Comparison of ENCODE assay signal across 16 mouse cellular contexts in genomic region chr3:144586731-144587130, GRCm38 (mm10). TPM values are rescaled to one million over a fixed set of nuclear protein-coding genes. Genes with fewer than 3 reads are reported as not detected.
DNase-seq lines count a peak whose midpoint lies in the region; ATAC-seq and TF ChIP-seq lines count a peak whose summit lies in the region.
"Had no signal": no experiment of that assay in that cellular context is flagged by ENCODE, and none has a peak within 500 bp of the region (broad histone marks: within the 10 kb centered on the region; RNA-seq: fewer than 3 reads in every experiment).

No protein-coding gene starts in this region.

- ATAC-seq in midbrain, embryonic 11.5 days (ENCODE audit: low FRiP score) = no peak
- no peak for ATAC-seq in midbrain, embryonic 14.5 days (ENCODE audit: low FRiP score, low TSS enrichment)
- ATAC-seq in stomach, postnatal 0 days (ENCODE audit: low FRiP score, low TSS enrichment) = no peak
- ATAC-seq: inflammation-experienced regulatory T-cells, adult 6 months; liver, postnatal 0 days; Patski had no signal

- H3K4me1 ChIP-seq in heart, adult 2 months (ENCODE audit: control insufficient read depth, insufficient read depth, low read length) = peaks cover 8% of the 10 kb centered on the region
- no peaks in the 10 kb centered on the region for H3K4me1 ChIP-seq in midbrain, embryonic 11.5 days (ENCODE audit: control insufficient read depth, insufficient read depth, low read length)
- H3K4me1 ChIP-seq in midbrain, embryonic 14.5 days (ENCODE audit: control insufficient read depth, insufficient read depth, low read length) = no peaks in the 10 kb centered on the region
- no peaks in the 10 kb centered on the region; the same call in 1 of the 2 replicates for H3K4me1 ChIP-seq in stomach, postnatal 0 days (replicated peaks; ENCODE audit: control insufficient read depth, insufficient read depth)
- H3K4me1 ChIP-seq in cerebellum, adult 2 months (ENCODE audit: control insufficient read depth, insufficient read depth, low read length) = no peaks in the 10 kb centered on the region

- 71% methylated on average over 7 of the region's 7 CpGs for WGBS in heart, adult 2 months
- WGBS in midbrain, embryonic 11.5 days = 90% methylated on average over 7 of the region's 7 CpGs
- WGBS in midbrain, embryonic 14.5 days = 88% methylated on average over 7 of the region's 7 CpGs
- WGBS in stomach, postnatal 0 days = 47% methylated on average over 7 of the region's 7 CpGs
- 59% methylated on average over 7 of the region's 7 CpGs for WGBS in cerebellum, adult 2 months

- no peak overlapping the region for H3K4me2 ChIP-seq in midbrain, embryonic 11.5 days
- H3K4me2 ChIP-seq in midbrain, embryonic 14.5 days (ENCODE audit: low read length) = no peak overlapping the region
- H3K4me2 ChIP-seq in stomach, postnatal 0 days (replicated peaks; ENCODE audit: low read depth) = no peak overlapping the region

- peak; percentile 21 to 26 for DNase-seq in heart, adult 2 months
- DNase-seq in heart, adult 11 months = no peak
- peak; percentile 64 for DNase-seq in midbrain, embryonic 11.5 days (ENCODE audit: low spot score, missing footprints)
- DNase-seq in midbrain, embryonic 14.5 days = no peak
- peak; percentile 38 to 41 for DNase-seq in heart, postnatal 10 days
- no peak for DNase-seq in stomach, postnatal 0 days (ENCODE audit: low spot score)
- DNase-seq in cerebellum, adult 2 months = no peak
- DNase-seq in adrenal gland, adult (ENCODE audit: inconsistent age in 2 of 2, low spot score in 1 of 2) = no peak
- DNase-seq: adrenal gland, postnatal 36 days; cerebellum, adult 9-11 months; gastrocnemius, postnatal 14 days; liver, postnatal 0 days; thymus, postnatal 14 days had no signal

- no peaks in the 10 kb centered on the region for H3K9me3 ChIP-seq in midbrain, embryonic 11.5 days (ENCODE audit: control insufficient read depth, low read length)
- no peaks in the 10 kb centered on the region for H3K9me3 ChIP-seq in midbrain, embryonic 14.5 days (ENCODE audit: control insufficient read depth, low read length)
- H3K9me3 ChIP-seq in stomach, postnatal 0 days (ENCODE audit: control insufficient read depth, low read length) = no peaks in the 10 kb centered on the region

- no peak for TF ChIP-seq POLR2A in heart, adult 2 months (IDR thresholded peaks at IDR 0.05; ENCODE audit: insufficient read depth, low read depth, low read length)
- no peak for TF ChIP-seq POLR2A in cerebellum, adult 2 months (IDR thresholded peaks at IDR 0.05; ENCODE audit: borderline replicate concordance, insufficient read depth, low read length)

- H3K27ac ChIP-seq in heart, adult 2 months = no peak overlapping the region; the same call in 1 of the 2 replicates
- no peak overlapping the region for H3K27ac ChIP-seq in midbrain, embryonic 11.5 days (ENCODE audit: low read depth, low read length)
- no peak overlapping the region for H3K27ac ChIP-seq in midbrain, embryonic 14.5 days (replicated peaks; ENCODE audit: low read depth, low read length)
- H3K27ac ChIP-seq in stomach, postnatal 0 days (replicated peaks) = peak overlapping the region; percentile 49; the same call in 1 of the 2 replicates
- no peak overlapping the region for H3K27ac ChIP-seq in cerebellum, adult 2 months (ENCODE audit: insufficient read depth, low read length)

- TF ChIP-seq CTCF in heart, adult 2 months (IDR thresholded peaks at IDR 0.05) = no peak
- TF ChIP-seq CTCF in stomach, postnatal 0 days (IDR thresholded peaks at IDR 0.05; ENCODE audit: low read depth) = no peak
- TF ChIP-seq CTCF in cerebellum, adult 2 months (IDR thresholded peaks at IDR 0.05; ENCODE audit: borderline replicate concordance, insufficient read depth, low read depth, low read length) = no peak

- intact Hi-C loops in heart, adult 2 months (cut with DNase I) = loop anchor here (2.0 kb wide), 1 partner anchor 16 kb away; the partner anchor contains the start of genes Hs2st1 and Selenof
- intact Hi-C loops in heart, postnatal 10 days (cut with DNase I) = no loop called here

- peaks cover 29% of the 10 kb centered on the region for H3K36me3 ChIP-seq in heart, adult 2 months (ENCODE audit: control insufficient read depth, insufficient read depth, low read length)
- H3K36me3 ChIP-seq in midbrain, embryonic 11.5 days (ENCODE audit: control insufficient read depth, insufficient read depth, low read length) = peaks cover 17% of the 10 kb centered on the region
- peaks cover 33% of the 10 kb centered on the region for H3K36me3 ChIP-seq in midbrain, embryonic 14.5 days (ENCODE audit: control insufficient read depth, insufficient read depth, low read length)
- H3K36me3 ChIP-seq in stomach, postnatal 0 days (ENCODE audit: control insufficient read depth, insufficient read depth, low read length) = peaks cover 6% of the 10 kb centered on the region; the same call in 1 of the 2 replicates

- H3K79me2 ChIP-seq in heart, adult 2 months (replicated peaks; ENCODE audit: control insufficient read depth, insufficient read depth, low read length) = peaks cover 6% of the 10 kb centered on the region

- no peaks in the 10 kb centered on the region for H3K27me3 ChIP-seq in heart, adult 2 months (ENCODE audit: control insufficient read depth, insufficient read depth, low read length)
- no peaks in the 10 kb centered on the region for H3K27me3 ChIP-seq in midbrain, embryonic 11.5 days (ENCODE audit: control insufficient read depth, insufficient read depth, low read length)
- no peaks in the 10 kb centered on the region for H3K27me3 ChIP-seq in midbrain, embryonic 14.5 days (ENCODE audit: control insufficient read depth, insufficient read depth, low read length)
- no peaks in the 10 kb centered on the region for H3K27me3 ChIP-seq in stomach, postnatal 0 days (ENCODE audit: control insufficient read depth, insufficient read depth, low read length)
- no peaks in the 10 kb centered on the region for H3K27me3 ChIP-seq in cerebellum, adult 2 months (ENCODE audit: control insufficient read depth, insufficient read depth, low read length)
- H3K27me3 ChIP-seq: Patski had no signal

- no peak for TF ChIP-seq EP300 in heart, adult 2 months (IDR thresholded peaks at IDR 0.05; ENCODE audit: insufficient read depth, low read depth, low read length)
- TF ChIP-seq EP300 in stomach, postnatal 0 days (optimal IDR thresholded peaks at IDR 0.05) = no peak

- no peak overlapping the region for H3K4me3 ChIP-seq in heart, adult 2 months
- H3K4me3 ChIP-seq in midbrain, embryonic 11.5 days (ENCODE audit: low read depth, low read length) = no peak overlapping the region
- no peak overlapping the region for H3K4me3 ChIP-seq in midbrain, embryonic 14.5 days (replicated peaks; ENCODE audit: low read depth, low read length)
- H3K4me3 ChIP-seq in stomach, postnatal 0 days (ENCODE audit: low read depth, low read length) = no peak overlapping the region
- no peak overlapping the region for H3K4me3 ChIP-seq in cerebellum, adult 2 months (replicated peaks; ENCODE audit: insufficient read depth, low read depth, low read length)
- H3K4me3 ChIP-seq: erythroblast, embryonic 14.5 days had no signal

- H3K9ac ChIP-seq in heart, adult 2 months (ENCODE audit: low read depth, low read length) = no peak overlapping the region
- no peak overlapping the region for H3K9ac ChIP-seq in midbrain, embryonic 11.5 days (ENCODE audit: low read length)
- H3K9ac ChIP-seq in midbrain, embryonic 14.5 days (replicated peaks; ENCODE audit: low read length) = no peak overlapping the region
- no peak overlapping the region for H3K9ac ChIP-seq in stomach, postnatal 0 days (ENCODE audit: low read length)
- H3K9ac ChIP-seq: liver, postnatal 0 days had no signal

RNA-seq across cellular contexts. Expression of gene Selenof, which starts 16.6 kb away (rescaled TPM):
- 100 to 1,000 TPM; 127 to 136 TPM for total RNA-seq in heart, adult 2 months (2021)
- 97.2 and 155 TPM in 2 replicates for polyA plus RNA-seq in heart, adult 2 months (2012; rRNA removed)
- 414 and 426 TPM in 2 replicates for polyA plus RNA-seq in midbrain, embryonic 11.5 days (2014; fragmentation: Nextera tagmentation; extraction: Ambion mirVana)
- 453 and 517 TPM in 2 replicates for polyA plus RNA-seq in midbrain, embryonic 14.5 days (2014; fragmentation: Nextera tagmentation; extraction: Ambion mirVana)
- total RNA-seq in heart, postnatal 10 days (2021) = 100 to 1,000 TPM; 208 to 218 TPM
- polyA plus RNA-seq in stomach, postnatal 0 days (2015; fragmentation: Nextera tagmentation; extraction: Ambion mirVana) = 546 and 560 TPM in 2 replicates
- 285 and 301 TPM in 2 replicates for polyA plus RNA-seq in cerebellum, adult 2 months (2012; rRNA removed)

RNA-seq across cellular contexts. Expression of gene Hs2st1, which starts 16.8 kb away (rescaled TPM):
- 1 to 10 TPM; 7.2 to 8.4 TPM for total RNA-seq in heart, adult 2 months (2021)
- 2.3 and 5.2 TPM in 2 replicates for polyA plus RNA-seq in heart, adult 2 months (2012; rRNA removed)
- polyA plus RNA-seq in midbrain, embryonic 11.5 days (2014; fragmentation: Nextera tagmentation; extraction: Ambion mirVana) = 16.5 and 16.9 TPM in 2 replicates
- polyA plus RNA-seq in midbrain, embryonic 14.5 days (2014; fragmentation: Nextera tagmentation; extraction: Ambion mirVana) = 16.1 and 16.2 TPM in 2 replicates
- 10 to 100 TPM; 17.0 to 19.7 TPM for total RNA-seq in heart, postnatal 10 days (2021)
- 5.1 and 5.8 TPM in 2 replicates for polyA plus RNA-seq in stomach, postnatal 0 days (2015; fragmentation: Nextera tagmentation; extraction: Ambion mirVana)
- polyA plus RNA-seq in cerebellum, adult 2 months (2012; rRNA removed) = 15.2 and 15.4 TPM in 2 replicates

Comparison
In these comparisons a context has a peak if more than half of its experiments do, and no peak if none do; other contexts are left out.
1. DNase-seq: peak in heart, adult 2 months (2 of 2), midbrain, embryonic 11.5 days (single experiment) and heart, postnatal 10 days (2 of 2); none in heart, adult 11 months (single experiment), midbrain, embryonic 14.5 days (single experiment), stomach, postnatal 0 days (single experiment), cerebellum, adult 2 months (0 of 2) and adrenal gland, adult (0 of 2).